Mouse (Mus musculus): Measurements from ENCODE around the gene Zc3h12b. TPM values are rescaled to one million over a fixed set of nuclear protein-coding genes. Genes with fewer than 3 reads are reported as not detected.
"Not testable (repeated sequence)": the region's sequence is repeated elsewhere in the genome, so short reads cannot be mapped to it uniquely, and the experiment has no call there.

The Zc3h12b gene
- 1.9 and 3.0 TPM in 2 replicates for polyA plus RNA-seq (2015; fragmentation: Nextera tagmentation; extraction: Ambion mirVana)

GRCm38 (mm10) chrX:95711227-95712111, at the start of gene Zc3h12b:
Zc3h12b (plus strand) TSS chrX:95711678.
- DNase-seq (ENCODE audit: low spot score), result peak; percentile 85

- no peak for DNase-seq (ENCODE audit: low spot score)
These were observed 29.3 kb upstream of the Zc3h12b start for GRCm38 (mm10) chrX:95682206-95682605.

- DNase-seq (ENCODE audit: low spot score), result peak; percentile 28
These were observed 24.4 kb upstream of the Zc3h12b start for GRCm38 (mm10) chrX:95687119-95687518.

- DNase-seq (ENCODE audit: low spot score), result peak; percentile 17
These were observed 26.8 kb downstream of the Zc3h12b start for GRCm38 (mm10) chrX:95738253-95738652.

GRCm38 (mm10) chrX:95795881-95796280, 84.4 kb downstream of the Zc3h12b start:
- no peak for DNase-seq (ENCODE audit: low spot score)

- no peak for DNase-seq (ENCODE audit: low spot score)
These were observed 90.3 kb downstream of the Zc3h12b start for GRCm38 (mm10) chrX:95801790-95802189.

- DNase-seq (ENCODE audit: low spot score), result peak; percentile 77
These were observed 141.3 kb downstream of the Zc3h12b start for GRCm38 (mm10) chrX:95852806-95853205.

- peak; percentile 73 for DNase-seq (ENCODE audit: low spot score)
These were observed 169.6 kb downstream of the Zc3h12b start for GRCm38 (mm10) chrX:95881111-95881510.

GRCm38 (mm10) chrX:95902716-95903115, 191.2 kb downstream of the Zc3h12b start:
- DNase-seq (ENCODE audit: low spot score), result no peak

- no peak for DNase-seq (ENCODE audit: low spot score)
These were observed 224.0 kb downstream of the Zc3h12b start for GRCm38 (mm10) chrX:95935481-95935880.

- DNase-seq (ENCODE audit: low spot score), result no peak
These were observed 234.0 kb downstream of the Zc3h12b start for GRCm38 (mm10) chrX:95945496-95945895.

- no peak for DNase-seq (ENCODE audit: low spot score)
These were observed 236.7 kb downstream of the Zc3h12b start for GRCm38 (mm10) chrX:95948135-95948534.

GRCm38 (mm10) chrX:95950776-95951175, 239.3 kb downstream of the Zc3h12b start:
- peak; percentile 21 for DNase-seq (ENCODE audit: low spot score)

GRCm38 (mm10) chrX:95956497-95957293, 245.2 kb downstream of the Zc3h12b start, which contains the start of gene Las1l:
Las1l (minus strand) TSS chrX:95956962.
- DNase-seq (ENCODE audit: low spot score), result peak; percentile 91

- not testable (repeated sequence) for DNase-seq (ENCODE audit: low spot score)
These were observed 246.0 kb downstream of the Zc3h12b start for GRCm38 (mm10) chrX:95957461-95957860.

- DNase-seq (ENCODE audit: low spot score), result no peak
These were observed 251.9 kb downstream of the Zc3h12b start for GRCm38 (mm10) chrX:95963366-95963765.

- no peak for DNase-seq (ENCODE audit: low spot score)
These were observed 253.6 kb downstream of the Zc3h12b start for GRCm38 (mm10) chrX:95965036-95965435.

- peak; percentile 74 for DNase-seq (ENCODE audit: low spot score)
These were observed 256.5 kb downstream of the Zc3h12b start for GRCm38 (mm10) chrX:95967847-95968593.

GRCm38 (mm10) chrX:95968594-95968965, 257.1 kb downstream of the Zc3h12b start:
- DNase-seq (ENCODE audit: low spot score), result peak; percentile 85

GRCm38 (mm10) chrX:95969116-95969515, 257.6 kb downstream of the Zc3h12b start:
- DNase-seq (ENCODE audit: low spot score), result no peak

- DNase-seq (ENCODE audit: low spot score), result no peak
These were observed 258.5 kb downstream of the Zc3h12b start for GRCm38 (mm10) chrX:95969936-95970335.

Measured in thymus, postnatal 0 days (tissue).